Mouse (Mus musculus): Measurements from ENCODE around the gene H2-D1.

GRCm38 (mm10) chr17:35241305-35242014 lies 21.1 kb upstream of the H2-D1 start, which contains the start of gene Ddx39b:
- TF ChIP-seq CTCF (IDR thresholded peaks at IDR 0.05) (peak; percentile 46), EP300 (IDR thresholded peaks at IDR 0.05) (peak; percentile 90)
